Mouse (Mus musculus): ENCODE results near the gene Wbp1. TPM values are rescaled to one million over a fixed set of nuclear protein-coding genes. Genes with fewer than 3 reads are reported as not detected.

The Wbp1 gene
- polyA plus RNA-seq (2012) = 60.5 and 62.6 TPM in 2 replicates

DNA sequence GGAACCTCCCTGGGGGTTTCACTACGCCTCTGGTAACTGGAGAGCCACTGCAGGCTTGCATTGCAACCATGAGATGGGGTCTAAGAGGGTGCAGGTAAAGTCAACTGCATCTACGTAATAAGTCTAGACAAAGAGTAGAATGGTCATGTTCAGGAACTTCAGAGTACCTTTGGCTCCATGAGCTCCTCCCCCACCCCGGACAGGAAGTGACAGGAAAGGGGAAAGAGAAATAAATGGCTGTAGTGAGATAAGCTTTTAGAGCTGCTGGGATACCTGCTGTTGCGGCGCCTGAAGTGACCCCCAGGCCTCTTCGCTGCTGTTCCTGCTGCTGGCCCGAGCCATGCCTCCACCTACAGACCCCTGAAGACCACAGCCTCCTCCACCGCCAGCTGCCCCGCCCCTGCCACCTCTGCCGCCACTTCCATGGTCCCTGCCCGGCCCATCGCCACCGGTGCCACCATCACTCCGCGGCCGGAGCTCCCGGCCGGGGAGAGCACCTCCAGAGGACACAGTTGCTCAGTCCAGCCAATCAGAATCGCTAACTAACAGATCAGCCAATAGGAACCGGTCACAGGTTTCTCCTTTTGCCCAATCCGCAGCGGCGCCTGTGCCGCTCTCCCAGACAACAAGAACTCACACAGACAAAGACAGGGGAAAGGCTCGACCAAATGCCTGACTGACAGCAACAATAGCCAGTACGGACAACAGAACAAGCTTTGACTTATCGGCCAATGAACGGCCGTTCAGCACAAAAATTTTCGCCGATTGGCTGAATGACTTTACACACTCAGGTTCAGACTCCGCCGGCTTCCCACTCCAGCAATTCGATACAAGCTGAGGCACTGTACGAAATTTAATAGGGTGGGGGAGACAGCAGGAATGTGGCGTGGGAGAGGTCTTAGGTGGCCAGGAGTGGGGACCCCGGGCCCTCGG lies at the start of gene Wbp1:
Gene Wbp1, minus strand, starts transcription at position 630 of the 933 bp plus-strand sequence.

DNA sequence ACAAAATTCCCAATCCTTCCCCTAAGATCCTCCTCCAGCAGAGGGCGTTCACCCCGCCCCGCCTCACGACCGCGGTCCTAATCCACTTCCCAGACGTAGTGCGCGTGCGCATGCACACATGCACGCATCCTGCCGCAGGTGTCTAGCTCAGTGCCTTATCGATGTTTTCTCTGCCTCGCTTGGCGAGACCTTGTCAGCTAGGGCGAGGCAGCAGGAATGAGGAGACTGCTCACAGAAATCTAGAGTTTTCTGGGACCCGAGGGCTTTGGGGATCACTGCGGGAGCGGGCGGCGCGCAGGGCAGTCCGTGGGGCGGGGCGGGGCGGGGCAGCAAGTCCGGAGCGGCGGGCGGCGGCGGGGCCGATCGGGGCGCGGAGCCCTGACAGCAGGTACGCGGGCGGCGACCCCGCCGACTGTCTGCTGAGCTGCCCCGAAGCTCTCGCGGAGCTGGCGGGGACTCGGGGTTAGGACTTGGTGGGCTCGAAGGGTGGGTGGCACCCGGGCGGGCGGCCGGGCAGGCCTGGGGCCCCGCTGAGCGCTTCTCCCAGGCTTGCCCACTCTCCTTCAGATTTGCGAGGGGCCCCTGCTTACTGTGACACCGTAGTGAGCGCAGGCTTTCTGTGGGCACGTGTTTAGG lies 44.4 kb upstream of the Wbp1 start, which contains the start of gene Dctn1:
Gene Dctn1, plus strand, starts transcription at position 314 of the 636 bp plus-strand sequence.

DNA sequence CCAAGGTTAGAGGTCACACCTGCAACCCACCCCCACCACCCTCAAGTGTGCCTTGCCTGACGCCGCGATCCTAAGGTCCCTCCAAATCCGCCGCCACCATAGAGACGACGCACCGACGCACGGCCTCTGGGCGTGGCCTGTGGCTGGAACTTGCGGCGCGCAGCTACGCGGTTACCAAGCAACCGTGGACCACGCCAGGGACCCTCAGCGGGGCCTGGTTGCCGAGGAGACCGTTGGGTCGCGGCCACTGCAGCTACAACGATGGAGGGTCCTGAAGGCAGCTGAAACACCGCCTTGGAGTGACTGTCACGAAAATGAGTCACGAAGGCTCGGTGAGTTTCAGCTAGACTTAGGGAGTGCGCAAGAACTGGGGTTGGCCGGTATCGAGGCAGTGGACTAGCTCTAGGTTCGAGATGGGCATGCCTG lies 34.9 kb upstream of the Wbp1 start, which contains the start of the genes Wdr54 and 1700003E16Rik:
Gene Wdr54, minus strand, starts transcription at position 139 of the 426 bp plus-strand sequence.
Gene 1700003E16Rik, plus strand, starts transcription at position 146 of the 426 bp plus-strand sequence.

DNA sequence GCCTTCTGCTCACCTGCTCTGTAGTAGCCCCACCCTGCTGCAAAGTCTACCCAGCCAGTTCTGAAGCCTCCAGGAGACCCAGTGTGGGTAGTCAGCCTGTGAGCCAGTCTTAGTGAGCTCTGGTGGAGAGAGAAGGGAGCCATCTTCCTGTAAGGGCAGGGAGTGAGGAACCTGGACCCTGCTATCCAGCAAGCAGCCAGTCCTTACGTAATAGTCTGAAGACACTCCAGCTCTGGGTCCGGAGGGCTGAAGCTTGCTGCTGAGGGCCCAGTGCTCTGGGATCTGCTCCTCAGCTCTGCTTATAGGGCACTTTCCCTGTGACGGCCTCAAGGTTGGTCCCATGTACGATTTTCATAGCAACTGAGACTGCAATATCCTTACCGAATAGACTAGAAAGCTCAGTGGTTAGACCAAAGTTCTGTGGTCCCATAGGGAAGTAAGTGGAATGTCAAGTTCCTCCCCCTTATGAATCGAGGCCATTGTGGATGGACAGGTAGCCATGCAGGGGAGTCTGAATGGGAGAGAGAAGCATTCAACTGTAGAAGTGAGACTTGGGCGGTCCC lies 13.7 kb upstream of the Wbp1 start, which contains the start of gene Rtkn:
Gene Rtkn, plus strand, starts transcription at position 513 of the 563 bp plus-strand sequence.

DNA sequence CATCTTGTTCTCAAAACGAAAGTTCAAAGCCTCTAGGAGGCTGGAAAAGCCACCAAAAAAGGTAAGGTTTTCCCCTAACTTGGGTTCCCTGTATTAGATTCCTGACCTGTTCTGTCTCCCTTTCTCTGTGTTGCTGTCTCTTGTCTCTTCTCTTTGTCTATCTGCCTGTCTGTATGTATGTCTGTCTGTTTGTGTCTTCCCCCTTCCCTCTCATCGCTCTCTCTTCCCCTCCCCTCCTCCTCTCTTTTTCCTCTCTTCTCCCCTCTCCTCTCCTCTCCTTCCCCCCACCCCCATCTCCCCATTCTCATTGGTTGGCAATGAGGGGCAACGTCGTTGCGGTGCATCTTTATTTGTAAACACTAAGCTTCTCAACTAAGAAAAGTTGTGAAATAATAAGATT lies 4.0 kb upstream of the Wbp1 start, which contains the start of gene Ino80b:
Gene Ino80b, minus strand, starts transcription at position 101 of the 400 bp plus-strand sequence.

DNA sequence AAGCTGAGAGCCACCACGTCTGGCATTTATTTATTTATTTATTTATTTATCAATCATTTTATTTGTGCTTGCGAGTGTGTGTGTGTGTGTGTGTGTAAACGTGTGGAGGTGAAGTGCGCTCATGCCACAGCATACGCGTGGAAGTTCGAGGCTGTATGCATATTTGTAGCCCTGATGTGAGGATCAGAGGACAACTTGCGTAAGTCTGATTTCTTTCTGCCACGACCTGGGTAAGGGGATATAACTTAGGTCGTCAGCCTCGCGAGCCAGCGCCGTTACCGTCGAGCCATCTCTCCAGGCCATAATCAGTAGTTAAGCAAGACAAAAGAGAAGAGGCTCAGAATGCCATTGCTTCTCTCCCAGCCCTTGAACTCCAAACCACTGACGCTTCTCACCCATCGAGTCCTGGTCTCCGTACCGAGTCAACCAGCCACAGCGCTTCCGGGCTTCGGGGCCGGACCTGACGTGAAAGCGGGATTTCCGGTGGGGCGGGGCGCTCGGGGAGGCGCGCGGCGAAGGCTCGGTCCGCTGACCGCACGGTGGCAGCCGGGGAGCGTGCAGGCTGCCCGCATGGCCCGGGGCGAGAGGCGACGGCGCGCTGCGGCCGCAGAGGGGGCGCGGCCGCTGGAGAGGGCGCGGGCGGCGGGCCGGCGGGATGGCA lies 6.2 kb downstream of the Wbp1 start, which contains the start of gene Mogs:
Gene Mogs, plus strand, starts transcription at position 486 of the 661 bp plus-strand sequence.

DNA sequence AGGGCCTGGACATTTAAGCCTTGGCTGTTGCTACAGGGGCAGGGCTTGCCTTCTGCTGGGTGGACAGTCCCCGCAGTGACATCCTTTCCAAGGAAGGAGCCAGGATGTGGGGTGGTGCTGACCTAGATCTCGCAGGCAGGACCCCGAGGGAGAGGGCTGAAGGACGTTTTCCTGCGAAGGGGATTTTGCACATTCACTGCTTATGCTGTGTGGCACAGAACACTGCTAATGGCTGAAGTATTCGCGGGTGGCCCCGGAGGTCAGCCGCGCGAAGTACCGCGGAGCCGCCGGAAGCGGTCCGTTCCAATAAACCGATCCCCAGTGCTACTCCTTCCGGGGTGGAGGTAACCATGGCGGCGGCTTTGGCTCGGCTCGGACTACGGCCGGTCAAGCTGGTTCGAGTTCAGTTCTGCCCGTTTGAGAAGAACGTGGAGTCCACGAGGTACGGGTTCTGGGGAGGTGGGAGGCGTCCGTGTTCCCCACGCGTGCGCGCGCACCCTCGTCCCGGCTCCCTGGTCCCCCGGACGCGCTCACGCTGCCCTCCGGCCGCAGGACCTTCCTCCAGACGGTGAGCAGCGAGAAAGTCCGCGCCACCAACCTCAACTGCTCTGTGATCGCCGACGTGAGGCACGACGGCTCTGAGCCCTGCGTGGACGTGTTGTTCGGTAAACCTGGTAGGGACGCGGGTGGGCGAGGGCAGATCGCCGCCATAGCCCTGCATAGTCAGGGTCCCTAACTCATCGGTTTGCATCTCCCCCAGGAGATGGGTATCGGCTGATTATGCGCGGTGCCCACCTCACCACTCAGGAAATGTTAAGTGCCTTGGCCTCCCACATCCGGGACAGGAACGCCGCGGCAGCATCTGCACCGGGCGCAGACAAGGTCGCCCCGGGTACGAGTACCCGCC lies 12.3 kb downstream of the Wbp1 start, which contains the start of gene Mrpl53:
Gene Mrpl53, plus strand, starts transcription at position 279 of the 907 bp plus-strand sequence.

DNA sequence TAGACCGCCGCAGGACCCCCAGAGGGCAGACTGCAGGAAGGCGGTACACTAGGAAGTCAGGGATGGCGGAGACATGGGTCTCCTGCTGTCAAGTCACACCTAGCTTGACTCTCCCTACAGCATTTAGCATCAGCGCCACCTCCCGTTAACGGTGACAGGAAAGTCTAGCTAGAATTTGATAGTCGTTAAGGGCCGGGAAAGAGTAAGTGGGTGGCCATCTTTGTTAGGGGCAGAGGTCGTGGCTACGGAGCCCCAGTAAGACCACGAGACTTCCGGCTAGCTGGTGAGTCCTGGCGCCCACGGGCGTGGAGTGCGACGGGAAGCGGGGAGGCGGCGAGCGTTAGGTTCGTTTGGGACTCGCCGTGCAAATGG lies 20.1 kb downstream of the Wbp1 start, which contains the start of the genes Ccdc142 and Gm42688:
Gene Ccdc142, plus strand, starts transcription at position 286 of the 372 bp plus-strand sequence.
Gene Gm42688, plus strand, starts transcription at position 302 of the 372 bp plus-strand sequence.

DNA sequence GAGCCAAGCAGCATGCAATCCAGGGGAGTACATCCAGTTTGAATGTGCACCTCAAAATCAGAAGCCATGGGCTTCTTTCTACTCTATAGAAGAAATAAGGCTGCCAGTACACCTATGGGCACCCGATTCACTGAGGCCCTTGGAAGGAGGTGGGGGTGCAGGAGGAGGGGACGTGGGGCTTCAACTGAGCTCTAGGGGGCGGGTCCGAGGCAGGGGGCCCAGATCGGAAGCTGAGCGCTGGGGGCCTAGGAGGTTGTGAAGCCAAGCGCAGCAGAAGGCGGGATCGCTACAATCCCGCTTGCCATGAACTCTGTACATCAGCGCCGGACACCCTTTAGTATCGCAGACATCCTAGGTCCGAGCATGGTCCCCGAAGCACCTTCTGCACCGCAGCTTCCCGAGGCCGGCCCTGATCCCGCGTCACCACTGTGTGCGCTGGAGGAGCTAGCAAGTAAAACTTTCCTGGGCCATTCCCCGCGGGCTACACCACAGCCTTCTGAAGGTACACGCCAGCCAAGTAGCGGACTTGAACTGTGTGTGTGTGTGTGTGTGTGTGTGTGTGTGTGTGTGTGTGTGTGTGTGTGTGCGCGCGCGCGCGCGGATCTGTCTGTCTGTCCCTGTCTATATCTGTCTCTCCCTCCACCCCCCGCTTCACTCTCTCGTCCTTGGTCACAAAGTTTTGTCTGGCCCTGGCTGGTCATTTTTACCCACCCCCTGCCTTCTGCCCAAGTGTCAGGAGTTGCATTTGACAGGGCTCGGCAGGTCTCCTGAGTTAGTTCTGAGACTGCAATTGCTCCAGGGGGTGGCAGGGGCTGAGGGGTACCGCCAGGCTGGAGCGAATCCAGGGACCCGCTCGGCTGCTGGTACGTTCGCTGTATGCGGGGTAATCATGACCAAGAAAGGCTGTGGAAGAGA lies 35.0 kb downstream of the Wbp1 start, which contains the start of gene Lbx2:
Gene Lbx2, plus strand, starts transcription at position 247 of the 915 bp plus-strand sequence.

DNA sequence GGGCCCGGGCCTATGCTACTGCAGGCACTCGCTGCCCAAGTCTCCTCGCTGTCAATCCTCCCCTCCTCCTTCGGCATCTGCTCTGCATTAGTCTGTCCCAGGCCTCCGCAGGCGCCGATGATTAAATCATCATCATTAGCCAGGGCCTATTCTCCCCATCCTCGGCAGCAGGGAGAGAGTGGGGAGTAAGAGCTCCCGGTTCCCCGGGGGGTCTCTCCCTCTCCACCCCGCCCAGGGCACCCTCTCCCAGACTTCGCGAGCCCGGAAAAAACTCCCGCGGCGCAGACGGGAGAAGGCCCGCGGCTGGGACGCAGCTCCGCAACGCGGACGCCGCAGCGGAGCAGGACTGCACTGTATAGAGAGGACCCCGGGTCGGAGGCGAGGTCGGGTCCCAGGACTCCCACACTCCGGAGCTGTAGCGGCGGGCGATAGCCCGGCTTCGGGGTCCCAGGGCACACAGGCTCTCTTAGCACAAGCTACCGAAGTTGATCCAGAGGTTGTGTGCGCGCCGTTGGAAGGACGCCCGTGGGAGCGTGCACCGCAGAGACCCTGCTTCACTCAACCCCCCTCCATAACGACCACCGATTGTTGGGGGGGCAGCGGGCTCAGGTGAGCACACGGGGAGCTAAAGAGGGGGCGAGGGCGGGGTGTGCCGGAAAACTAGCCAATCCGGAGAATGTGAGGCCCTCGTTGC lies 43.6 kb downstream of the Wbp1 start, which contains the start of gene Pcgf1:
Gene Pcgf1, plus strand, starts transcription at position 240 of the 694 bp plus-strand sequence.

DNA sequence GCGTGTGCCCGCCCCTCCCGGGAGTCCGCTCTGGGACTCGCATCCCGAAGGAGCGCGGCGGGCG lies 51.3 kb downstream of the Wbp1 start, which contains the start of gene Tlx2:
Gene Tlx2, minus strand, starts transcription at position 47 of the 64 bp plus-strand sequence.

Other genes starting within 250 kb of the Wbp1 start
- gene Sema4f, start 181.8 kb downstream of the Wbp1 start, polyA plus RNA-seq (2012) = 0.47 and 0.49 TPM in 2 replicates
- 4.4 and 6.4 TPM in 2 replicates for gene M1ap, start 174.7 kb downstream of the Wbp1 start, polyA plus RNA-seq (2012)
- 83.5 and 86.6 TPM in 2 replicates for gene Dok1, start 88.1 kb downstream of the Wbp1 start, polyA plus RNA-seq (2012)
- gene Loxl3, start 87.4 kb downstream of the Wbp1 start, polyA plus RNA-seq (2012) = 0.40 and 0.58 TPM in 2 replicates
- gene Aup1, start 67.0 kb downstream of the Wbp1 start, polyA plus RNA-seq (2012) = 985 and 1,115 TPM in 2 replicates
- gene Htra2, start 66.3 kb downstream of the Wbp1 start, polyA plus RNA-seq (2012) = 96.6 and 98.0 TPM in 2 replicates
- gene Dqx1, start 63.7 kb downstream of the Wbp1 start, polyA plus RNA-seq (2012) = 0.50 and 0.96 TPM in 2 replicates
- gene Tlx2, start 51.3 kb downstream of the Wbp1 start, polyA plus RNA-seq (2012) = not detected in 2 replicates
- gene Pcgf1, start 43.7 kb downstream of the Wbp1 start, polyA plus RNA-seq (2012) = 8.0 and 8.6 TPM in 2 replicates
- gene Lbx2, start 35.2 kb downstream of the Wbp1 start, polyA plus RNA-seq (2012) = 0.29 and 0.54 TPM in 2 replicates
- gene Ccdc142, start 20.0 kb downstream of the Wbp1 start, polyA plus RNA-seq (2012) = 7.9 and 8.7 TPM in 2 replicates
- gene Gm42688, start 19.9 kb downstream of the Wbp1 start, polyA plus RNA-seq (2012) = 4.3 and 4.9 TPM in 2 replicates
- 37.3 and 44.4 TPM in 2 replicates for gene Mrpl53, start 12.5 kb downstream of the Wbp1 start, polyA plus RNA-seq (2012)
- gene Mogs, start 6.1 kb downstream of the Wbp1 start, polyA plus RNA-seq (2012) = 188 and 205 TPM in 2 replicates
- 241 and 250 TPM in 2 replicates for gene Ino80b, start 3.9 kb upstream of the Wbp1 start, polyA plus RNA-seq (2012)
- gene Rtkn, start 13.9 kb upstream of the Wbp1 start, polyA plus RNA-seq (2012) = 16.5 and 24.1 TPM in 2 replicates
- gene Wdr54, start 34.8 kb upstream of the Wbp1 start, polyA plus RNA-seq (2012) = 0.34 TPM in 1 of 2 replicates, not detected in the other
- 0.07 and 0.10 TPM in 2 replicates for gene 1700003E16Rik, start 34.8 kb upstream of the Wbp1 start, polyA plus RNA-seq (2012)
- gene Dctn1, start 44.4 kb upstream of the Wbp1 start, polyA plus RNA-seq (2012) = 242 and 327 TPM in 2 replicates
- gene Slc4a5, start 98.3 kb upstream of the Wbp1 start, polyA plus RNA-seq (2012) = 0.46 and 0.62 TPM in 2 replicates
- gene Mthfd2, start 204.3 kb upstream of the Wbp1 start, polyA plus RNA-seq (2012) = 12.6 and 17.0 TPM in 2 replicates
- 80.4 and 99.8 TPM in 2 replicates for gene Mob1a, start 204.5 kb upstream of the Wbp1 start, polyA plus RNA-seq (2012)
- 24.8 and 34.2 TPM in 2 replicates for gene Bola3, start 227.6 kb upstream of the Wbp1 start, polyA plus RNA-seq (2012)

All from megakaryocyte-erythroid progenitor cell, adult 5 weeks (primary cell).